Mouse (Mus musculus) midbrain, embryonic 16.5 days (tissue): ENCODE data around the gene Pttg1ip. TPM values are rescaled to one million over a fixed set of nuclear protein-coding genes. Genes with fewer than 3 reads are reported as not detected.

ENCODE experiments used
- ATAC-seq: fragments of 200-750 bp; cut with Nextera tagmentation; 2 replicates; pipeline ENCODE4 v1.8.0; 2017; ENCODE audit warnings: moderate TSS enrichment
- H3K27ac ChIP-seq: fragments of 300-500 bp; sonication (generic); 2 replicates; pipeline ENCODE4 v1.5.1; 2014; ENCODE audit warnings: mild to moderate bottlenecking, low read length, mixed read lengths
- H3K27me3 ChIP-seq: fragments of 300-500 bp; sonication (generic); 2 replicates; pipeline ENCODE4 v1.6.1; 2014; ENCODE audit warnings: low read depth, low read length, mixed read lengths; ENCODE audit not compliant: control insufficient read depth, insufficient read depth
- H3K36me3 ChIP-seq: fragments of 300-500 bp; sonication (generic); 2 replicates; pipeline ENCODE4 v1.6.1; 2014; ENCODE audit warnings: mild to moderate bottlenecking, low read length, moderate library complexity, mixed read lengths; ENCODE audit not compliant: control insufficient read depth, insufficient read depth
- H3K4me1 ChIP-seq: fragments of 300-500 bp; sonication (generic); 2 replicates; pipeline ENCODE4 v1.6.1; 2014; ENCODE audit warnings: mild to moderate bottlenecking, low read length, mixed read lengths; ENCODE audit not compliant: control insufficient read depth, insufficient read depth
- H3K4me2 ChIP-seq: fragments of 300-500 bp; sonication (generic); 2 replicates; pipeline ENCODE4 v1.6.1; 2014; ENCODE audit warnings: mild to moderate bottlenecking, low read length, mixed read lengths
- H3K4me3 ChIP-seq: fragments of 300-500 bp; sonication (generic); 2 replicates; pipeline ENCODE4 v1.5.1; 2014; ENCODE audit warnings: low read depth, mild to moderate bottlenecking, low read length, moderate library complexity, mixed read lengths
- H3K9ac ChIP-seq: fragments of 300-500 bp; sonication (generic); 2 replicates; pipeline ENCODE4 v1.6.1; 2014; ENCODE audit warnings: low read depth, low read length, mixed read lengths
- H3K9me3 ChIP-seq: fragments of 300-500 bp; sonication (generic); replicated peaks from 2 replicates; pipeline ENCODE4 v1.6.1; 2014; ENCODE audit warnings: mild to moderate bottlenecking, low read length, mixed read lengths; ENCODE audit not compliant: control insufficient read depth, poor library complexity, severe bottlenecking
- WGBS: fragments of 180-500 bp; shearing (Covaris S2); extraction: QIAGEN DNeasy Blood & Tissue Kit; methylation state at CpG from one replicate; pipeline ENCODE4 v1.1.7; 2014; 5-methylcytosine and 5-hydroxymethylcytosine counted together
- polyA plus RNA-seq: library from polyadenylated mRNA; unstranded; fragments of >200 nt; fragmentation: Nextera tagmentation; extraction: Ambion mirVana; gene quantifications from 2 replicates; pipeline ENCODE4 v1.2.1, GENCODE M21; 2015

Gene Pttg1ip
- polyA plus RNA-seq, 1 experiment from 2014 or later, result 70.8 TPM

GRCm38 (mm10) chr10:77561508-77561907 lies 20.0 kb upstream of the Pttg1ip start:
- no peak for ATAC-seq
- Histone ChIP-seq H3K4me3 (no peak overlapping the region), H3K27ac (no peak overlapping the region), H3K27me3 (no peaks in the 10 kb centered on the region), H3K4me1 (no peaks in the 10 kb centered on the region), H3K9me3 (no peaks in the 10 kb centered on the region), H3K4me2 (no peak overlapping the region), H3K36me3 (no peaks in the 10 kb centered on the region), H3K9ac (no peak overlapping the region)
- WGBS, result 78% methylated on average over 2 of the region's 2 CpGs

GRCm38 (mm10) chr10:77565005-77565404 lies 16.5 kb upstream of the Pttg1ip start:
- no peaks in the 10 kb centered on the region for H3K4me1 ChIP-seq
- WGBS, result 84% methylated on average over 8 of the region's 8 CpGs

GRCm38 (mm10) chr10:77566651-77567050 lies 14.9 kb upstream of the Pttg1ip start:
- Histone ChIP-seq H3K4me2 (no peak overlapping the region), H3K27me3 (no peaks in the 10 kb centered on the region), H3K9ac (no peak overlapping the region), H3K4me1 (no peaks in the 10 kb centered on the region), H3K4me3 (no peak overlapping the region), H3K36me3 (no peaks in the 10 kb centered on the region), H3K27ac (no peak overlapping the region), H3K9me3 (no peaks in the 10 kb centered on the region)
- no peak for ATAC-seq
- WGBS, result 35% methylated on average over 8 of the region's 8 CpGs

More at GRCm38 (mm10) chr10:77565005-77565404, 16.5 kb upstream of the Pttg1ip start:
- Histone ChIP-seq H3K36me3 (no peaks in the 10 kb centered on the region), H3K27me3 (no peaks in the 10 kb centered on the region), H3K4me3 (no peak overlapping the region), H3K9me3 (no peaks in the 10 kb centered on the region), H3K9ac (no peak overlapping the region), H3K4me2 (no peak overlapping the region), H3K27ac (no peak overlapping the region)
- no peak for ATAC-seq

GRCm38 (mm10) chr10:77569481-77569880 lies 12.0 kb upstream of the Pttg1ip start:
- Histone ChIP-seq H3K27me3 (no peaks in the 10 kb centered on the region), H3K4me2 (no peak overlapping the region), H3K36me3 (no peaks in the 10 kb centered on the region), H3K9me3 (no peaks in the 10 kb centered on the region), H3K27ac (no peak overlapping the region), H3K4me3 (no peak overlapping the region), H3K9ac (no peak overlapping the region), H3K4me1 (no peaks in the 10 kb centered on the region)
- ATAC-seq, result no peak
- WGBS, result 37% methylated on average over 7 of the region's 7 CpGs

GRCm38 (mm10) chr10:77569973-77570658 lies 11.4 kb upstream of the Pttg1ip start:
- H3K4me3 ChIP-seq, result no peak overlapping the region
- H3K9me3 ChIP-seq, result no peaks in the 10 kb centered on the region
- no peak for ATAC-seq
- H3K4me1 ChIP-seq, result no peaks in the 10 kb centered on the region
- no peaks in the 10 kb centered on the region for H3K36me3 ChIP-seq
- no peak overlapping the region for H3K27ac ChIP-seq
- H3K9ac ChIP-seq, result no peak overlapping the region
- no peaks in the 10 kb centered on the region for H3K27me3 ChIP-seq
- no peak overlapping the region for H3K4me2 ChIP-seq
- 58% methylated on average over 6 of the region's 6 CpGs for WGBS

GRCm38 (mm10) chr10:77572225-77572624 lies 9.3 kb upstream of the Pttg1ip start:
- no peaks in the 10 kb centered on the region for H3K27me3 ChIP-seq
- WGBS, result 41% methylated on average over 3 of the region's 3 CpGs

GRCm38 (mm10) chr10:77573162-77573561 lies 8.4 kb upstream of the Pttg1ip start:
- no peaks in the 10 kb centered on the region for H3K36me3 ChIP-seq
- H3K9me3 ChIP-seq, result no peaks in the 10 kb centered on the region
- no peak overlapping the region for H3K9ac ChIP-seq
- H3K27ac ChIP-seq, result no peak overlapping the region
- H3K27me3 ChIP-seq, result no peaks in the 10 kb centered on the region
- no peak for ATAC-seq
- no peaks in the 10 kb centered on the region for H3K4me1 ChIP-seq
- H3K4me3 ChIP-seq, result no peak overlapping the region
- 70% methylated on average over 1 of the region's 1 CpGs for WGBS
- H3K4me2 ChIP-seq, result no peak overlapping the region

More at GRCm38 (mm10) chr10:77572225-77572624, 9.3 kb upstream of the Pttg1ip start:
- H3K4me3 ChIP-seq, result no peak overlapping the region
- H3K9ac ChIP-seq, result no peak overlapping the region
- ATAC-seq, result no peak
- H3K4me2 ChIP-seq, result no peak overlapping the region
- H3K36me3 ChIP-seq, result no peaks in the 10 kb centered on the region
- H3K27ac ChIP-seq, result no peak overlapping the region
- no peaks in the 10 kb centered on the region for H3K4me1 ChIP-seq
- no peaks in the 10 kb centered on the region for H3K9me3 ChIP-seq

GRCm38 (mm10) chr10:77580027-77580920 lies 1.2 kb upstream of the Pttg1ip start:
- WGBS, result 68% methylated on average over 10 of the region's 10 CpGs
- H3K4me3 ChIP-seq, result no peak overlapping the region
- no peaks in the 10 kb centered on the region for H3K36me3 ChIP-seq
- no peaks in the 10 kb centered on the region for H3K27me3 ChIP-seq
- no peak overlapping the region for H3K4me2 ChIP-seq
- ATAC-seq, result no peak
- no peaks in the 10 kb centered on the region for H3K9me3 ChIP-seq
- no peak overlapping the region; the same call in 1 of the 2 replicates for H3K9ac ChIP-seq
- no peak overlapping the region for H3K27ac ChIP-seq
- H3K4me1 ChIP-seq, result peaks cover 15% of the 10 kb centered on the region

- ATAC-seq, result peak; percentile 26
- H3K4me2 ChIP-seq, result peak overlapping the region; percentile 85
These were observed 505 bp upstream of the Pttg1ip start for GRCm38 (mm10) chr10:77581023-77581407.

More at GRCm38 (mm10) chr10:77581023-77581407, 505 bp upstream of the Pttg1ip start:
- WGBS, result 11% methylated on average over 8 of the region's 8 CpGs
- no peaks in the 10 kb centered on the region for H3K9me3 ChIP-seq
- H3K27me3 ChIP-seq, result no peaks in the 10 kb centered on the region
- H3K27ac ChIP-seq, result peak overlapping the region; percentile 92
- no peaks in the 10 kb centered on the region for H3K36me3 ChIP-seq
- H3K4me3 ChIP-seq, result peak overlapping the region; percentile 96
- peak overlapping the region; percentile 79 for H3K9ac ChIP-seq
- H3K4me1 ChIP-seq, result peaks cover 15% of the 10 kb centered on the region
